ENCODE assay signal across 14 mouse cellular contexts in genomic region chr12:17288496-17288895, GRCm38 (mm10). TPM values are rescaled to one million over a fixed set of nuclear protein-coding genes. Genes with fewer than 3 reads are reported as not detected.
"Had no signal": no experiment of that assay in that cellular context is flagged by ENCODE, and none has a peak within 500 bp of the region (broad histone marks: within the 10 kb centered on the region; RNA-seq: fewer than 3 reads in every experiment).

No protein-coding gene starts in this region.

- H3K27me3 ChIP-seq: liver, embryonic 13.5 days; lung, embryonic 15.5 days; midbrain, embryonic 12.5 days; neural tube, embryonic 15.5 days had no signal

- H3K9me3 ChIP-seq: liver, embryonic 13.5 days; lung, embryonic 15.5 days; midbrain, embryonic 12.5 days; neural tube, embryonic 15.5 days had no signal

- H3K27ac ChIP-seq: left cerebral cortex, adult 2 months; liver, embryonic 13.5 days; lung, embryonic 15.5 days; macrophage; midbrain, embryonic 12.5 days; neural tube, embryonic 15.5 days had no signal

- ATAC-seq: liver, postnatal 0 days had no signal

- H3K4me2 ChIP-seq: liver, embryonic 13.5 days; lung, embryonic 15.5 days; midbrain, embryonic 12.5 days; neural tube, embryonic 15.5 days had no signal

- H3K4me1 ChIP-seq: liver, embryonic 13.5 days; midbrain, embryonic 12.5 days; neural tube, embryonic 15.5 days had no signal

- H3K9ac ChIP-seq: liver, embryonic 13.5 days; liver, postnatal 0 days; lung, embryonic 15.5 days; midbrain, embryonic 12.5 days; neural tube, embryonic 15.5 days had no signal

- DNase-seq: kidney, postnatal 25 days; liver; liver, embryonic 13.5 days; liver, postnatal 0 days; right cerebral cortex, adult 18-20 months; right cerebral cortex, postnatal 25 days had no signal

- H3K4me3 ChIP-seq: left cerebral cortex, adult 2 months; liver, embryonic 13.5 days; lung, embryonic 15.5 days; midbrain, embryonic 12.5 days; myocyte; neural tube, embryonic 15.5 days had no signal

RNA-seq across cellular contexts. Expression of gene Atp6v1c2, which starts 40.7 kb away (rescaled TPM):
- total RNA-seq: megakaryocyte-erythroid progenitor cell, adult 5-6 weeks had no signal
- polyA plus RNA-seq: liver, embryonic 13.5 days; macrophage; small intestine, adult 2 months had no signal
